ENCODE assay signal across 1 mouse cellular context in genomic region chr1:134406414-134406771, GRCm38 (mm10).
TF ChIP-seq lines count a peak whose summit lies in the region.

No protein-coding gene starts in this region.

TF ChIP-seq in CH12.LX, 34 proteins besides CTCF, POLR2A, EP300 and RAD21 (continued from another document):
- no peak for TF ChIP-seq MAFK (IDR thresholded peaks at IDR 0.05; ENCODE audit: insufficient replicate concordance, low read length)
- no peak for TF ChIP-seq SIN3A (IDR thresholded peaks at IDR 0.05; ENCODE audit: low read length)
- TF ChIP-seq ETS1 (conservative IDR thresholded peaks at IDR 0.05; ENCODE audit: low read depth, low read length) = no peak
- no peak for TF ChIP-seq SMC3 (IDR thresholded peaks at IDR 0.05; ENCODE audit: low read depth, low read length)
- no peak for TF ChIP-seq HCFC1 (IDR thresholded peaks at IDR 0.05; ENCODE audit: low read depth, low read length)
